Mouse (Mus musculus): ENCODE data around the gene Cdca5. TPM values are rescaled to one million over a fixed set of nuclear protein-coding genes. Genes with fewer than 3 reads are reported as not detected.
A peak's percentile ranks its signal among the peaks of the same experiment; 100 is the strongest.
"Not testable (repeated sequence)": the region's sequence is repeated elsewhere in the genome, so short reads cannot be mapped to it uniquely, and the experiment has no call there.

Gene Cdca5
- 24.7 and 45.0 TPM in 2 replicates for total RNA-seq (2014; fragmentation: Nextera tagmentation)
- total RNA-seq (2017), result 40.5 and 43.3 TPM in 2 replicates
- 14.8 and 17.6 TPM in 2 replicates for polyA plus RNA-seq (2012)

DNA sequence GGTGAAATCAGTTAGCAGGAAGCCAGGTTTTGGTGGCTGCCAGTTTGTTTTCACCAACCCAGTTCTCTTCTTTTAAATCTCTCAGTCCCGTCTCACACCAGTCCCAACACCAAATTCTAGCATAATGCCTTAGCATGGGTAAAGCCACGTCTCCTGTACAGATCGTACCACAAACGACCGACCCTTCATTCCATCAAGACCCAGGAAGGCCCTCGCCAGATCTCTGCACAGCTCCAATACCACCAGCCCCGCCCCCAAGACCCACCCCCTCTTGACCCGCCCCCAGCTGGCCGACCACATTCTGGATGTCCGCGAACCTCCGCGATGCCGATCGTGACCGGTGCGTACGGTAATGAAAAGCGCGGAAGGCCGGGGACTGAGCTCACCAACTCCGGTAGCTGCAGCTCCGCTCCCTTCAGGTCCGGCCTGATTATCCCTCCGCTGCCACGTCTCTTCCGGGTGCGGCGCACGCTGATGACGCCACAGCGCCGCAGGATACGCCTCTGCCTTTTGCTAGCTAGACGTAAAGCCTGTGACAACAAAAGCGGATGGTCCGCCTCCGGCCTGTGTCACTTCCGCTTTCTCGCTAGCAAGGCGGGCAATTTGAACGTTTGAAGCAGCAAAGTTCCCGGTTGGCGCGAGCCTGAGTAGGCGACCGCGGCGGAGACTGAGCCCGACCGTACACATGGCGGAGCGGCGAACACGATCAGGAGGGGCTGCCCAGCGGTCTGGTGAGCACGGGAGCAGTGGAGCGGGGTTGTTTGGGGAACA is at the start of gene Cdca5, which contains the start of gene Zfpl1:
TSS of gene Cdca5 (plus strand) at position 506 of the 771 bp plus-strand sequence.
TSS of gene Zfpl1 (minus strand) at position 479 of the 771 bp plus-strand sequence.
- peaks cover 85% of the 10 kb centered on the region for H3K36me3 ChIP-seq (replicated peaks)

DNA sequence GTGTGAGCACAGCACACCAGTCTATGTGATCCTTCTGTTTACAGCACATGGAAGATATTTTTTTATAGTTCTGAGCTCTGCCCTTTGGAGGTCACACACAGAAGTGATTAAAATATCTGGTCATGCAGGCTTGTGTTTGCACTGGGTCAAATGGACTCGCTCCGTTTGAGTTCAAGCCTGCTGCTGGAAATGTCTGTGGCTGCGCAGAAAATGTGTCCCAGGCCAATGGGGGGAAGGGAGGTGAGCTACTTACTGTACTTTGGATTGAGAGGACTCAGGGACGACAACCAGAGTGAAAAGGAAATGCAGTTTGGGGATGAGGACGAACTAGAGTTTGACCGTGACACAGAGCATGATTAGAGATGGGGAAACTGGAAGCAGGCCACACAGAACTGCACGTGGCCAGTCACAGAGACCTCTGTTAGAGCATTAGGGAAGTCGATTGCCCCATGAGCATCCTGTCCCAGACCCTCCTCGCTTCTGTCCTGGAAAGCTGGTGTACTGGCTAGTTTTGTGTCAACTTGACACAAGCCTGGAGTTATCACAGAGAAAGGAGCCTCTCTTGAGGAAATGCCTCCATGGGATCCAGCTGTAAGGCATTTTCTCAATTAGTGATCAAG is 48.7 kb upstream of the Cdca5 start:
- Histone ChIP-seq H3K36me3 (replicated peaks) (no peaks in the 10 kb centered on the region), H3K4me3 (ENCODE audit: low read depth, low read length) (no peak overlapping the region), H3K4me1 (ENCODE audit: insufficient read depth, low read depth, low read length) (peaks cover 14% of the 10 kb centered on the region; the same call in 1 of the 2 replicates), H3K27me3 (ENCODE audit: insufficient read depth, low read length) (peaks cover 10% of the 10 kb centered on the region), H3K9me3 (replicated peaks) (no peaks in the 10 kb centered on the region)
- DNase-seq (ENCODE audit: low spot score) (no peak), ATAC-seq (ENCODE audit: extremely low read depth, insufficient number of reproducible peaks, low FRiP score, poor library complexity, severe bottlenecking) (no peak)
- TF ChIP-seq CTCF (IDR thresholded peaks at IDR 0.05; ENCODE audit: low read depth, low read length) (no peak), TAL1 (conservative IDR thresholded peaks at IDR 0.05; ENCODE audit: low read depth, low read length) (no peak), POLR2AphosphoS5 (IDR thresholded peaks at IDR 0.05; ENCODE audit: insufficient replicate concordance, low read depth, low read length) (no peak), GATA1 (IDR thresholded peaks at IDR 0.05; ENCODE audit: borderline replicate concordance, low read length) (no peak), GATA2 (IDR thresholded peaks at IDR 0.05; ENCODE audit: borderline replicate concordance, low read depth, low read length) (no peak)

More for the DNA sequence above, at the start of gene Cdca5, which contains the start of gene Zfpl1:
- Histone ChIP-seq H3K4me1 (ENCODE audit: insufficient read depth, low read depth, low read length) (peaks cover 60% of the 10 kb centered on the region), H3K4me3 (ENCODE audit: low read depth, low read length) (peak within 1 kb of the TSS; percentile 93), H3K27me3 (ENCODE audit: insufficient read depth, low read length) (no peaks in the 10 kb centered on the region), H3K9me3 (replicated peaks) (no peaks in the 10 kb centered on the region)
- DNase-seq (ENCODE audit: low spot score) (peak; percentile 84), ATAC-seq (ENCODE audit: extremely low read depth, insufficient number of reproducible peaks, low FRiP score, poor library complexity, severe bottlenecking) (peak; percentile 63)
- TF ChIP-seq GATA1 (IDR thresholded peaks at IDR 0.05; ENCODE audit: borderline replicate concordance, low read length) (no peak), CTCF (IDR thresholded peaks at IDR 0.05; ENCODE audit: low read depth, low read length) (no peak), POLR2AphosphoS5 (IDR thresholded peaks at IDR 0.05; ENCODE audit: insufficient replicate concordance, low read depth, low read length) (no peak), GATA2 (IDR thresholded peaks at IDR 0.05; ENCODE audit: borderline replicate concordance, low read depth, low read length) (no peak), TAL1 (conservative IDR thresholded peaks at IDR 0.05; ENCODE audit: low read depth, low read length) (no peak)

DNA sequence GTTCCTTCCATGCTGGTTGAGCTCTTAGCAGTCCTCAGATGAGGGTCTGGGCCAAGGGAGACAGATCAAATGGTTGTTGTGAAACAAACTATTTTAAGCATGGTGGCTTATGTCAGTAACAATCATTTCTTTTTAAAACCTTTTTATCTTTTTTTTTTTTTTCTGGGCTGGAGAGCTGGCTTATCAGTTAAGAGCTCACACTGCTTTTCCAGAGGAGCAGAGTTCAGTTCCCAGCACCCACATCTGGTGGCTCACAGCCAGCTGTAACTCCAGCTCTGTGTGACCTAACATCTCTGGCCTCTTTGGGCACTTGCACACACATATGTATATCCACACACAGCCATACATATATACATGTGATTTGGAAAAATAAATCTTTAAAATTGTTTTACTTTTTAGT is 47.1 kb upstream of the Cdca5 start:
- Histone ChIP-seq H3K9me3 (replicated peaks) (no peaks in the 10 kb centered on the region), H3K4me3 (ENCODE audit: low read depth, low read length) (no peak overlapping the region), H3K27me3 (ENCODE audit: insufficient read depth, low read length) (peaks cover 4% of the 10 kb centered on the region; the same call in 1 of the 2 replicates), H3K4me1 (ENCODE audit: insufficient read depth, low read depth, low read length) (peaks cover 14% of the 10 kb centered on the region), H3K36me3 (replicated peaks) (peaks cover 13% of the 10 kb centered on the region)
- ATAC-seq (ENCODE audit: extremely low read depth, insufficient number of reproducible peaks, low FRiP score, poor library complexity, severe bottlenecking) (no peak), DNase-seq (ENCODE audit: low spot score) (no peak)
- TF ChIP-seq GATA2 (IDR thresholded peaks at IDR 0.05; ENCODE audit: borderline replicate concordance, low read depth, low read length) (no peak), TAL1 (conservative IDR thresholded peaks at IDR 0.05; ENCODE audit: low read depth, low read length) (no peak), GATA1 (IDR thresholded peaks at IDR 0.05; ENCODE audit: borderline replicate concordance, low read length) (no peak), CTCF (IDR thresholded peaks at IDR 0.05; ENCODE audit: low read depth, low read length) (no peak), POLR2AphosphoS5 (IDR thresholded peaks at IDR 0.05; ENCODE audit: insufficient replicate concordance, low read depth, low read length) (no peak)

DNA sequence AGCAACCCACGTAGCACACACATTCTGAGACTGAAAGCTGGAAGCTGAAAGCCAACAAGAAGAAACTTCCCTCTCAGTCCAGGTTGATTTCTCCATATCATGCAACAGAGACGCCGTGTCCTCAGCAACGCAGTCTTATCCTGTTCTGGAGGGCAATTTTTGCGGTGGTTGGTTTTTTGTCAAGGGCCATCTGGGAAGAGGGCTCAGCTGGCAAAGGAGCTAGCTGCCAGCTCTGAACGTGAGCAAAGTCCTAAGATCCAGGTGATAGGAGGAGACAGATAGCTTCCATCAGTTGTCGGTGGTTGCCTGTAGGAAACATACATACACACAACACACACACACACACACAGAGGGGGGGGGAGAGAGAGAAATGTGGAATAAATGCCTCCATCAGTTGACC is 46.5 kb upstream of the Cdca5 start:
- TF ChIP-seq CTCF (IDR thresholded peaks at IDR 0.05; ENCODE audit: low read depth, low read length), result no peak
- TF ChIP-seq TAL1 (conservative IDR thresholded peaks at IDR 0.05; ENCODE audit: low read depth, low read length), result no peak
- no peak for TF ChIP-seq GATA2 (IDR thresholded peaks at IDR 0.05; ENCODE audit: borderline replicate concordance, low read depth, low read length)
- no peak for TF ChIP-seq POLR2AphosphoS5 (IDR thresholded peaks at IDR 0.05; ENCODE audit: insufficient replicate concordance, low read depth, low read length)
- no peak for TF ChIP-seq GATA1 (IDR thresholded peaks at IDR 0.05; ENCODE audit: borderline replicate concordance, low read length)
- H3K36me3 ChIP-seq (replicated peaks), result peaks cover 13% of the 10 kb centered on the region
- ATAC-seq (ENCODE audit: extremely low read depth, insufficient number of reproducible peaks, low FRiP score, poor library complexity, severe bottlenecking), result no peak
- DNase-seq (ENCODE audit: low spot score), result no peak
- no peaks in the 10 kb centered on the region for H3K9me3 ChIP-seq (replicated peaks)
- 0 out of 2 replicates have a peak, but pooled peaks cover 2% of the 10 kb centered on the region for H3K27me3 ChIP-seq (ENCODE audit: insufficient read depth, low read length)
- no peak overlapping the region for H3K4me3 ChIP-seq (ENCODE audit: low read depth, low read length)
- H3K4me1 ChIP-seq (ENCODE audit: insufficient read depth, low read depth, low read length), result peaks cover 13% of the 10 kb centered on the region

DNA sequence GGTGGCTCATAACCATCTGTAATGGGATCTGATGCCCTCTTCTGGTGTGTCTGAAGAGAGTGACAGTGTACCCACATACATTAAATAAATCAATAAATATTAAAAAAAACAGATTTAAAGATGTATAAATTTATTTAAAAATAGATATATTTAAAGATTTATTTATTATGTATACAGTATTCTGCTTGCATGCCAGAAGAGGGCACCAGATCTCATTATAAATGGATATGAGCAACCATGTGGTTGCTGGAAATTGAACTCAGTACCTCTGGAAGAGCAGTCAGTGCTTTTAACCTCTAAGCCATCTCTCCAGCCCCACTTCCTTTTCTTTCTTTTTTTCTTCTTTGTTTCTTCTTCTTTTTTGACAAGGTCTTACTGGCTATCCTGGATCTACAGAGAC is 44.8 kb upstream of the Cdca5 start:
- H3K4me3 ChIP-seq (ENCODE audit: low read depth, low read length), result no peak overlapping the region
- TF ChIP-seq GATA2 (IDR thresholded peaks at IDR 0.05; ENCODE audit: borderline replicate concordance, low read depth, low read length), result no peak
- no peak for TF ChIP-seq GATA1 (IDR thresholded peaks at IDR 0.05; ENCODE audit: borderline replicate concordance, low read length)
- TF ChIP-seq TAL1 (conservative IDR thresholded peaks at IDR 0.05; ENCODE audit: low read depth, low read length), result no peak
- TF ChIP-seq CTCF (IDR thresholded peaks at IDR 0.05; ENCODE audit: low read depth, low read length), result no peak
- TF ChIP-seq POLR2AphosphoS5 (IDR thresholded peaks at IDR 0.05; ENCODE audit: insufficient replicate concordance, low read depth, low read length), result no peak
- H3K27me3 ChIP-seq (ENCODE audit: insufficient read depth, low read length), result 0 out of 2 replicates have a peak, but pooled peaks cover 2% of the 10 kb centered on the region
- H3K36me3 ChIP-seq (replicated peaks), result peaks cover 15% of the 10 kb centered on the region
- no peaks in the 10 kb centered on the region for H3K9me3 ChIP-seq (replicated peaks)
- no peak for ATAC-seq (ENCODE audit: extremely low read depth, insufficient number of reproducible peaks, low FRiP score, poor library complexity, severe bottlenecking)
- no peak for DNase-seq (ENCODE audit: low spot score)
- H3K4me1 ChIP-seq (ENCODE audit: insufficient read depth, low read depth, low read length), result peaks cover 19% of the 10 kb centered on the region

DNA sequence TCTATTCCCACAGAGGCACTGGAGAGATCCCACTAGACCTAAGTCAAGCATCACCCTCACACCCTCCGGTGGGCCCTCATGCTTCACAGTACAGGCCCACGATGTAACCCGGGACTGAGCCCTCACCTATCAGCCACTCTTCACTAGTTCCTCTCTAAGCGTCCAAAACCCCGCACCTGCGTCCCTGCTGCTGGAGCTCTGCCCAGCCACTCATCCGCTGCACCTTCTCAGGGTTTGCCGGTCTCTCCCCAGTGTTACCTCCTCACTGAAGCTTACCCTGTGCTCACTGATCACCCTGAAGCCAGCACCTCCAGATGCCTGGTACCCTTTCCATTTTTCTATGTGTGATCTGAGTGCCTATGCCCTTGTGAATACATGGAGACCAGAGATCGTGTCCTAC is 42.5 kb upstream of the Cdca5 start:
- H3K27me3 ChIP-seq (ENCODE audit: insufficient read depth, low read length), result no peaks in the 10 kb centered on the region
- TF ChIP-seq POLR2AphosphoS5 (IDR thresholded peaks at IDR 0.05; ENCODE audit: insufficient replicate concordance, low read depth, low read length), result no peak
- no peak overlapping the region for H3K4me3 ChIP-seq (ENCODE audit: low read depth, low read length)
- DNase-seq (ENCODE audit: low spot score) (no peak), ATAC-seq (ENCODE audit: extremely low read depth, insufficient number of reproducible peaks, low FRiP score, poor library complexity, severe bottlenecking) (no peak)
- H3K4me1 ChIP-seq (ENCODE audit: insufficient read depth, low read depth, low read length), result peaks cover 26% of the 10 kb centered on the region
- H3K36me3 ChIP-seq (replicated peaks), result peaks cover 15% of the 10 kb centered on the region
- no peaks in the 10 kb centered on the region for H3K9me3 ChIP-seq (replicated peaks)

DNA sequence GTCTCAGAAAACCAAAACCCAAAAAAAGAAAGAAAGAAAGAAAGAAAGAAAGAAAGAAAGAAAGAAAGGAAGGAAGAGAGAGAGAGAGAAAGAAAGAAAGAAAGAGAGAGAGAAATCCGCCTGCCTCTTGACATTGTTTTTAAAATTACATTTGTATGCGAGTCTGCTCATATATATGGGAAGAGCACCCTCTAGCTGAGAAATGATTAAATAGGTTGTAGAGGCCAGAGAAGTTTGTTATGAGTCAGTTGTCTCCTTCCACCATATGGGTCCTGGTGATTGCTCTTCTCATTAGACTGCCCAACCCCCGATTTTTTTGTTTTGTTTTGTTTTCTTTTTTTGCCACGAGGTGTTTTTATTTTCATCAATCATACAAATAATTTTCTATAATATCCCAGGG is 40.7 kb upstream of the Cdca5 start:
- not testable (repeated sequence) for ATAC-seq (ENCODE audit: extremely low read depth, insufficient number of reproducible peaks, low FRiP score, poor library complexity, severe bottlenecking); DNase-seq (ENCODE audit: low spot score); H3K27me3 ChIP-seq (ENCODE audit: insufficient read depth, low read length); H3K4me3 ChIP-seq (ENCODE audit: low read depth, low read length); H3K9me3 ChIP-seq (replicated peaks)
- H3K4me1 ChIP-seq (ENCODE audit: insufficient read depth, low read depth, low read length), result peaks cover 39% of the 10 kb centered on the region
- H3K36me3 ChIP-seq (replicated peaks), result peaks cover 32% of the 10 kb centered on the region
